Mouse (Mus musculus): ENCODE measurements around the gene Pccb.

DNA sequence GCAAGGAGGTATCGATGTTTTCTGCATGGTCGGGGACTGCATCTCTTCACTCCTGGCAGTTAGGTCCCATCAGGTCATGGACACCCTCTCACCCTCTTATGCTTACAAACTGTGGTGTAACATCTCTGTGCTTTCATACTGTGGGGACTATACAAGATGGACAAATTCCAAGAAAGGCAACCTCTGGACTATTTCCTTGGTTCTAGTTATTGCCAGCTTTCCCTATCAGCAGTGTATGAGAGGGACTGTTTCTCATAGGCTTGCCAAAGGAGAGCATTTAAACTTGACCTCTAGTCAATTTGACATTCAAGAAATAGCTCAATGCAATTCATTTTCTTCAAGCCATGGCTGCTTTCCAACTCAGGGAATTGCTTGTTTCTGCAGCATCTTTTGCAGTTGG, 43.4 kb downstream of the Pccb start:
- TF ChIP-seq POLR2A (IDR thresholded peaks at IDR 0.05; ENCODE audit: low read depth, low read length) (no peak), CTCF (IDR thresholded peaks at IDR 0.05; ENCODE audit: borderline replicate concordance, insufficient read depth, low read length) (no peak)

All from embryonic fibroblast, embryonic 13.5 days (primary cell).